Mouse (Mus musculus) liver, embryonic 12.5 days (tissue): ENCODE data around the gene Rnf114. TPM values are rescaled to one million over a fixed set of nuclear protein-coding genes. Genes with fewer than 3 reads are reported as not detected.

ENCODE experiments used
- ATAC-seq: fragments of 200-750 bp; cut with Nextera tagmentation; 2 replicates; pipeline ENCODE4 v1.8.0; 2017; ENCODE audit warnings: moderate number of reproducible peaks, mild to moderate bottlenecking, moderate library complexity
- H3K27ac ChIP-seq: fragments of 300-500 bp; sonication (generic); 2 replicates; pipeline ENCODE4 v1.5.1; 2016; ENCODE audit warnings: mild to moderate bottlenecking
- H3K27me3 ChIP-seq: fragments of 300-500 bp; sonication (generic); replicated peaks from 2 replicates; pipeline ENCODE4 v1.6.1; 2016; ENCODE audit warnings: mild to moderate bottlenecking, moderate library complexity
- H3K36me3 ChIP-seq: fragments of 300-500 bp; sonication (generic); 2 replicates; pipeline ENCODE4 v1.6.1; 2016; ENCODE audit warnings: mild to moderate bottlenecking, moderate library complexity
- H3K4me1 ChIP-seq: fragments of 300-500 bp; sonication (generic); 2 replicates; pipeline ENCODE4 v1.6.1; 2016
- H3K4me2 ChIP-seq: fragments of 300-500 bp; sonication (generic); 2 replicates; pipeline ENCODE4 v1.6.1; 2016; ENCODE audit warnings: mild to moderate bottlenecking, moderate library complexity
- H3K4me3 ChIP-seq: fragments of 300-500 bp; sonication (generic); 2 replicates; pipeline ENCODE4 v1.5.1; 2016; ENCODE audit warnings: mild to moderate bottlenecking, moderate library complexity
- H3K9ac ChIP-seq: fragments of 300-500 bp; sonication (generic); 2 replicates; pipeline ENCODE4 v1.6.1; 2016; ENCODE audit warnings: mild to moderate bottlenecking, moderate library complexity
- H3K9me3 ChIP-seq: fragments of 300-500 bp; sonication (generic); replicated peaks from 2 replicates; pipeline ENCODE4 v1.6.1; 2016; ENCODE audit warnings: mild to moderate bottlenecking, moderate library complexity
- WGBS: fragments of 180-500 bp; shearing (Covaris S2); methylation state at CpG from one replicate; pipeline ENCODE4 v1.1.7; 2016; ENCODE audit not compliant: insufficient replicate concordance; 5-methylcytosine and 5-hydroxymethylcytosine counted together
- polyA plus RNA-seq: library from polyadenylated mRNA; unstranded; fragments of >200 nt; fragmentation: Nextera tagmentation; extraction: Ambion mirVana; gene quantifications from 2 replicates; pipeline ENCODE4 v1.2.1, GENCODE M21; 2016

Rnf114 gene
- polyA plus RNA-seq, 1 experiment from 2014 or later = 37.6 TPM

GRCm38 (mm10) chr2:167490813-167491525 is 1.5 kb upstream of the Rnf114 start:
- peak overlapping the region; percentile 28; the same call in 1 of the 2 replicates for H3K27ac ChIP-seq
- 67% methylated on average over 4 of the region's 4 CpGs for WGBS
- ATAC-seq = no peak
- H3K9ac ChIP-seq = peak overlapping the region; percentile 96
- H3K9me3 ChIP-seq = no peaks in the 10 kb centered on the region
- H3K27me3 ChIP-seq = no peaks in the 10 kb centered on the region
- H3K4me3 ChIP-seq = peak overlapping the region; percentile 99
- peaks cover 32% of the 10 kb centered on the region for H3K36me3 ChIP-seq
- peaks cover 45% of the 10 kb centered on the region for H3K4me1 ChIP-seq
- H3K4me2 ChIP-seq = peak overlapping the region; percentile 88

GRCm38 (mm10) chr2:167492713-167493636 is 530 bp downstream of the Rnf114 start, which contains the start of gene Spata2:
Gene Spata2, minus strand, starts transcription at chr2:167492887.
- H3K4me1 ChIP-seq = peaks cover 28% of the 10 kb centered on the region
- 2% methylated on average over 63 of the region's 63 CpGs for WGBS
- H3K9ac ChIP-seq = peak within 1 kb of the TSS; percentile 96
- H3K4me2 ChIP-seq = peak within 1 kb of the TSS; percentile 88
- no peaks in the 10 kb centered on the region for H3K9me3 ChIP-seq
- peak; percentile 92 for ATAC-seq
- H3K27ac ChIP-seq = peak within 1 kb of the TSS; percentile 95
- H3K27me3 ChIP-seq = no peaks in the 10 kb centered on the region
- peak within 1 kb of the TSS; percentile 99 for H3K4me3 ChIP-seq
- H3K36me3 ChIP-seq = peaks cover 15% of the 10 kb centered on the region

DNA sequence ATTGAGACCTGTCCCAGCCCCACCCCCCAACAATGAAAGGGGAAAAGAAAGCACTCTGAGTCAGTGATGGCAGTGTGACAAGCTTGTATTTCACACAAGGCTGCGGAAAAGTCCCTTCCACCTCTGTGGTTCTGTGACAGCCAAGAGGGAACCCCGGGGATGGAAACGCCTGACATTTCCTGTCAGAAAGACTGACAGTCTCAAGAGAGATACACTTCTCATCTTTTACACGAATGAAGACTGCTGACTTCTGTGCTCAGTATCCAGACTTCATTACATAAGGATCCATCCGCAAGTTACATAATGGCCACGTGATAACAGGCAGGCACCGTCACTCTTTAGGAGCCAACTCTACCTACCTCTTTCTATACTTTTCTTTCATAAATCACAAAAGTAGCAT is 4.0 kb downstream of the Rnf114 start:
- ATAC-seq = no peak
- peaks cover 17% of the 10 kb centered on the region for H3K4me1 ChIP-seq
- no peak overlapping the region for H3K4me3 ChIP-seq
- H3K9ac ChIP-seq = no peak overlapping the region
- no peaks in the 10 kb centered on the region for H3K27me3 ChIP-seq
- H3K36me3 ChIP-seq = 0 out of 2 replicates have a peak, but pooled peaks cover 5% of the 10 kb centered on the region
- no peaks in the 10 kb centered on the region for H3K9me3 ChIP-seq
- 56% methylated on average over 7 of the region's 7 CpGs for WGBS
- H3K27ac ChIP-seq = no peak overlapping the region
- no peak overlapping the region for H3K4me2 ChIP-seq

DNA sequence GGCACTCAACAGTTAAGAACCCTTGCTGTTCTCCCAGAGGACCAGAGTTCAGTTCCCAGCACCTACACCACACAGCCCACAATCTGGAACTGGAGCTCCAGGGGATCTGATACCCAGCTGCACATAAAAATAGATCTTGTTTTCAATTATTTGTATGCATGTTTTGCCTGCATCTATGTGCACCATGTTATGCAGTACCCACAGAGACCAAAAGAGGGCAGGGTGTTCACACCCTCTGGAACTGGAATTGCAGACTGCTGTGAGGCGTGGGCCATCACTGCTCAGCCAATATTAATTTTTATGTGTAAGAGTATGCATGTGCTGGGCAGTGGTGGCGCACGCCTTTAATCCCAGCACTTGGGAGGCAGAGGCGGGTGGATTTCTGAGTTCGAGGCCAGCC is 4.8 kb downstream of the Rnf114 start:
- Histone ChIP-seq H3K4me1 (peaks cover 11% of the 10 kb centered on the region), H3K4me3 (no peak overlapping the region), H3K27ac (no peak overlapping the region), H3K36me3 (0 out of 2 replicates have a peak, but pooled peaks cover 5% of the 10 kb centered on the region), H3K9me3 (no peaks in the 10 kb centered on the region), H3K9ac (no peak overlapping the region), H3K4me2 (no peak overlapping the region), H3K27me3 (no peaks in the 10 kb centered on the region)
- no peak for ATAC-seq
- 52% methylated on average over 5 of the region's 5 CpGs for WGBS

- no peaks in the 10 kb centered on the region for H3K9me3 ChIP-seq
- peak overlapping the region; percentile 81 for H3K4me3 ChIP-seq
- ATAC-seq = peak; percentile 66
- peaks cover 47% of the 10 kb centered on the region for H3K4me1 ChIP-seq
- peak overlapping the region; percentile 88 for H3K9ac ChIP-seq
- no peaks in the 10 kb centered on the region for H3K27me3 ChIP-seq
- 26% methylated on average over 13 of the region's 13 CpGs for WGBS
- H3K36me3 ChIP-seq = peaks cover 21% of the 10 kb centered on the region
- peak overlapping the region; percentile 95 for H3K4me2 ChIP-seq
- H3K27ac ChIP-seq = peak overlapping the region; percentile 81
Observed at GRCm38 (mm10) chr2:167502554-167503252, 10.3 kb downstream of the Rnf114 start.

DNA sequence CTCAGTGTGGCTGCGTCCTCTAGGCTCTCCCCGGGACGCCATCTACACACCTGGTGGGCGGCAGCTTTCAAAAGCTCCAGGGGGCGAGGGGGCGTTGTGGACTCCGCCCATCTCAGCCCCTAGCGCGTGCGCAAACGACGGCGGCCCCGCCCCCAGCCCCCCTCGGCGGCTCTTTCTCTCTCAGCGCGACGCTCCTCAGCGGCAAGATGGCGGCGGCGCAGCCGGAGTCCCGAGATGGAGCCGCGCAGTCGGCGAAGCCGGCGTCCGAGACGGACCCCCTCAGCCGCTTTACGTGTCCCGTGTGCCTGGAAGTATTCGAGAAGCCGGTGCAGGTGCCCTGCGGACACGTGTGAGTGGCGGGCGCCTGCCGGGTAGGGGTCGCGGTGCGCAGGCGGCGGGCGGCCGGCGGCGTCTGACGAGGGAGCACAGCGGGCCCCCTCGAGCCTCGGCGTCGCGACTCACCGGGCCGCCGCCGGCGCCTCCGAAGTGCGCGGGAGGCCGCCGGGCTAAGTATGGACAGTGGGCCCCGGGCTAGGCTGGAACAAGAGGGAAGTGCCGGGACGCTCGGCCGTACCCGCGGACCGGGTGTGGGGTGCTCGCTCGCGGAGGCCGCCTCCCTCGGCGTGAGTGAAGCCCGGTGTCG is 10.9 kb downstream of the Rnf114 start:
- peaks cover 28% of the 10 kb centered on the region for H3K36me3 ChIP-seq
- H3K4me2 ChIP-seq = peak overlapping the region; percentile 95
- H3K4me1 ChIP-seq = peaks cover 52% of the 10 kb centered on the region
- peak; percentile 75 for ATAC-seq
- H3K27ac ChIP-seq = peak overlapping the region; percentile 81
- H3K9me3 ChIP-seq = no peaks in the 10 kb centered on the region
- H3K27me3 ChIP-seq = no peaks in the 10 kb centered on the region
- H3K4me3 ChIP-seq = peak overlapping the region; percentile 81
- peak overlapping the region; percentile 88 for H3K9ac ChIP-seq
- under 1% methylated on average over 85 of the region's 85 CpGs for WGBS

DNA sequence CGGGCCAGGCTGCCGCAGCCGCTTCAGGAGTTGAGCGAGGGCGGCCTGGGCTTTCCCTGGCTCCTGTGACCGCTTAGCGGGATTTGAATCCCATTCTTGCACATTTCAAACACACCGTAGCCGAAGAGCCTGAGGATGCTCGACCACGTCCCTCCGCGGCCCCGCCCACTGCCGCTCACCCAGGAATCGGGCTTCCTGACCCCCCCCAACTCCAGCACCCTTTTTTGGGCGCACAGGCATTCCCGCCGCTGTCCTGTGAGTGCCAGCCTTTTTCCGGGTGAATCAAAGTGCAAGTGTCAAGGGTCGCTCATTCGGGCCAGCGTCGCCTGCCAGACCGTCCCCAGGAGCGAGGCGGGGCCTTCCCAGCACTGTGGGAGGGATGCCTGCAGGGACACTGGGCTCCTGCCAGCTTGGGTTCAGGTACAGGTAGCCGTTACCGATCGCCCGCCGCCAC is 11.5 kb downstream of the Rnf114 start:
- peak overlapping the region; percentile 88 for H3K9ac ChIP-seq
- H3K36me3 ChIP-seq = peaks cover 34% of the 10 kb centered on the region
- peak overlapping the region; percentile 81 for H3K27ac ChIP-seq
- peak overlapping the region; percentile 81 for H3K4me3 ChIP-seq
- 1% methylated on average over 32 of the region's 32 CpGs for WGBS
- H3K27me3 ChIP-seq = no peaks in the 10 kb centered on the region
- ATAC-seq = peak; percentile 23
- peaks cover 52% of the 10 kb centered on the region for H3K4me1 ChIP-seq
- H3K9me3 ChIP-seq = no peaks in the 10 kb centered on the region
- H3K4me2 ChIP-seq = peak overlapping the region; percentile 95

DNA sequence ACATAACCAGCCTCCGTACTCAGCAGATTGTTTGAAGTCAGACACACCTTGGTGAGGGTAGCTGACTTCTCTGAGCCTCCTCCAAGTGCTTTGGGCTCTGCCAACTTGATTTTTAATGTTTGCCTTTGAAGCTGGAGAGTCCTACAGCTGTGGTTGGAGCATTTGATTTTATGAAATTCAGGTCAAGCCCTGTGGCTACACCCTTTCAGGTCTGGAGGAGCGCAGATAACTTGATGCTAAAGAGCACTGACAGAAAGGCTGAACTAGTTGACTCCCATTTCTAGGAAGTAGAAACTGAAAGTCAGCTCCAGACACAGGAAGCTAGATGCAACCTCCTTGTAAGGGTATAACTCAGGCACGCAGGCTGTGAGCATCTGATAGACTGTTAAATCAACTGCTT is 12.7 kb downstream of the Rnf114 start:
- H3K4me2 ChIP-seq = peak overlapping the region; percentile 95
- peak; percentile 68 for ATAC-seq
- WGBS = 42% methylated on average over 3 of the region's 3 CpGs
- H3K27ac ChIP-seq = peak overlapping the region; percentile 82
- H3K4me1 ChIP-seq = peaks cover 64% of the 10 kb centered on the region
- peak overlapping the region; percentile 39 for H3K9ac ChIP-seq
- peak overlapping the region; percentile 81 for H3K4me3 ChIP-seq
- peaks cover 44% of the 10 kb centered on the region for H3K36me3 ChIP-seq
- H3K9me3 ChIP-seq = no peaks in the 10 kb centered on the region
- no peaks in the 10 kb centered on the region for H3K27me3 ChIP-seq

DNA sequence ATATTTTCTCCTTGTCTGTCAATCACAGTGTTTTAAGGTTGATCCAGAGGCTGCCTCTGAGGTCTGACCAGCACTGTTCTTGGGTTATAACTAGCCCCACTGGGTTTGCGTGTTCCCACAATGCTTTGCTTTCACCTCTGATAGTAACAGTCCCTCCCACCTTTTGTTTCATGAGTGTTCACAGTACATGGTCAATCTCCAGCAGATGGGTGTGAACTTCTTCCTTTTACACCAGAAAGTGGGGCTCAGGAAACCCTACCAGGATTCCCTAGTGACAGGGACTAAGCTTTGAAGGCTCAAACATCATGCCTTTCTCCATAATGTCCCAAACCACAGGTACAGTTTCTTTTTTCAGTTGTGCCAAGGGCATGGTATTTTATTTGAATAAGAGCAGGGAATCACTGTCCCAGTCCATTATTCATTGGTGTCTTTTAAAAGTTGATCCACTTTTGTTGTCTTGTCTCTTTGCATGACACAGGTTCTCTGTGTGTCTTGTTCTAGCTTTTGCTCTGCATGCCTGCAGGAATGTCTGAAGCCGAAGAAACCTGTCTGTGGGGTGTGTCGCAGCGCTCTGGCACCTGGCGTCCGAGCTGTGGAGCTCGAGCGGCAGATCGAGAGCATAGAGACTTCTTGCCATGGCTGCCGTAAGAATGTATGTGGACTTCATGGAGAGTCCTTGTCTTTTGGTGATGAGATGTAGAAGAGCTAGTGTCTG is 14.3 kb downstream of the Rnf114 start:
- 0 out of 2 replicates have a peak overlapping the region, but pooled peaks have one; percentile 9 for H3K9ac ChIP-seq
- H3K27ac ChIP-seq = no peak overlapping the region
- H3K4me2 ChIP-seq = no peak overlapping the region
- no peaks in the 10 kb centered on the region for H3K9me3 ChIP-seq
- WGBS = 92% methylated on average over 10 of the region's 10 CpGs
- H3K36me3 ChIP-seq = peaks cover 60% of the 10 kb centered on the region
- peaks cover 74% of the 10 kb centered on the region for H3K4me1 ChIP-seq
- H3K4me3 ChIP-seq = no peak overlapping the region
- H3K27me3 ChIP-seq = no peaks in the 10 kb centered on the region
- ATAC-seq = no peak

DNA sequence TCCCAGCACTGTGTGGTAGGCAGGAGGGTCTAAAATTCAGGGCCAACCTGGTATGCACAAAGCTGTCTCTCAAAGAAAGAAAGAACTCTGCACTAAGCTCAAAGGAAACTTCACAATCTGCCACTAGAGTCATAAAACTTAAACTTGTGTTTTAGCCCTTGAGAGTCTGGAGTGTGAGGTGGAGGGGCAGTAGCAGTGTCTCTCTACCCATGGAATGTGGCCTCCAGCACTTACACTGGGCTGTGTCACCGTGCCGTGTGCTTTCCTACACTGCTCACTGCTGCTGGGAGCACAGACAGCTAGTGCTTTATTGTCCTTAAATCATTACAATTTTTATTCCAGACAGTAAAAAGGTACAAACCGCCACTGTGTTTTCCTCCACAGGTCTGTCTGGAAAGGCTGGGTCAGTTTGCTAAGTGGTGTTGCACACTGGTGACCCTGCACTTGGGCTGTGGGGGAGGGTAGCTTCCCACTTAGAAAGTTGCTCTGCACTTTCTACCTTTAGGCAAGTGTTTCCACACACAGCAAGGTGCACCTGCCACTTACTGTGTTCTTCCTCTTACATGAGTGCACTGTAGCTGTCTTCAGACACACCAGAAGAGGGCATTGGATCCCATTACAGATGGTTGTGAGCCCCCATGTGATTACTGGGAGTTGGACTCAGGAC is 15.4 kb downstream of the Rnf114 start:
- Histone ChIP-seq H3K9me3 (no peaks in the 10 kb centered on the region), H3K9ac (no peak overlapping the region), H3K4me3 (no peak overlapping the region), H3K27ac (no peak overlapping the region), H3K36me3 (peaks cover 71% of the 10 kb centered on the region), H3K4me1 (peaks cover 66% of the 10 kb centered on the region), H3K27me3 (no peaks in the 10 kb centered on the region), H3K4me2 (no peak overlapping the region)
- no peak for ATAC-seq
- 88% methylated on average over 3 of the region's 3 CpGs for WGBS
